Mouse (Mus musculus) kidney, embryonic 16.5 days (tissue): ENCODE measurements around the gene 4930539E08Rik. TPM values are rescaled to one million over a fixed set of nuclear protein-coding genes. Genes with fewer than 3 reads are reported as not detected.

Experiments
- ATAC-seq: fragments of 200-750 bp; cut with Nextera tagmentation; 2 replicates; pipeline ENCODE4 v1.8.0; 2017; ENCODE audit warnings: moderate TSS enrichment; ENCODE audit not compliant: low FRiP score, low TSS enrichment
- H3K27ac ChIP-seq: fragments of 300-500 bp; sonication (generic); 2 replicates; pipeline ENCODE4 v1.5.1; 2014; ENCODE audit warnings: low read length
- H3K27me3 ChIP-seq: fragments of 300-500 bp; sonication (generic); 2 replicates; pipeline ENCODE4 v1.6.1; 2014; ENCODE audit warnings: low read length, control low read depth, mixed read lengths; ENCODE audit not compliant: insufficient read depth
- H3K36me3 ChIP-seq: fragments of 300-500 bp; sonication (generic); 2 replicates; pipeline ENCODE4 v1.6.1; 2014; ENCODE audit warnings: low read length, control low read depth, mixed read lengths; ENCODE audit not compliant: insufficient read depth
- H3K4me1 ChIP-seq: fragments of 300-500 bp; sonication (generic); 2 replicates; pipeline ENCODE4 v1.6.1; 2014; ENCODE audit warnings: low read length, control low read depth, mixed read lengths; ENCODE audit not compliant: insufficient read depth
- H3K4me2 ChIP-seq: fragments of 300-500 bp; sonication (generic); replicated peaks from 2 replicates; pipeline ENCODE4 v1.6.1; 2014; ENCODE audit warnings: low read depth, low read length
- H3K4me3 ChIP-seq: fragments of 300-500 bp; sonication (generic); 2 replicates; pipeline ENCODE4 v1.5.1; 2014; ENCODE audit warnings: mild to moderate bottlenecking, low read length
- H3K9ac ChIP-seq: fragments of 300-500 bp; sonication (generic); replicated peaks from 2 replicates; pipeline ENCODE4 v1.6.1; 2014; ENCODE audit warnings: low read length
- H3K9me3 ChIP-seq: fragments of 300-500 bp; sonication (generic); 2 replicates; pipeline ENCODE4 v1.6.1; 2016; ENCODE audit warnings: low read length, control low read depth
- WGBS: fragments of 180-500 bp; shearing (Covaris S2); extraction: QIAGEN DNeasy Blood & Tissue Kit; methylation state at CpG from one replicate; pipeline ENCODE4 v1.1.7; 2014; 5-methylcytosine and 5-hydroxymethylcytosine counted together
- polyA plus RNA-seq: library from polyadenylated mRNA; unstranded; fragments of >200 nt; fragmentation: Nextera tagmentation; extraction: Ambion mirVana; gene quantifications from 2 replicates; pipeline ENCODE4 v1.2.1, GENCODE M21; 2015

Gene 4930539E08Rik
- polyA plus RNA-seq, 1 experiment from 2014 or later, result 0.17 TPM

DNA sequence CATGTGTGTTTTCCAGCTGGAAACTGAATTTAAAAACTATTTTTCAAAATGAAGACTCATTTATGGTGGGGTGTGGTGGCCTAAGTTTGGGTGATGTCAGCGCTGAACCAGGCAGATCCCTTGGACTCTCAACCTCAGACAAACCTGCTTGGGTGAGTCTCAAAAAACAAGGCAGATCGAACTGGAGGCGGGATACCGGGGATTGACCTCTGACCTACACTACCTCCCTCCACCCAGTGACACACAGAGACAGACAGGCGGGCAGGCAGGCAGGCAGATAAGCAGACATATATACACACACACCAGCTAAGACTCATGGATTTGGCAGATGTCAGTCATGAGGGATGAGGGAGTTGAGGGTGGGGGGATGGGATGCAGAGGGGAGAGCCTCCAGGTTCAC is 16.9 kb downstream of the 4930539E08Rik start:
- Histone ChIP-seq H3K9ac (no peak overlapping the region), H3K27ac (no peak overlapping the region), H3K4me3 (no peak overlapping the region), H3K4me2 (no peak overlapping the region), H3K4me1 (no peaks in the 10 kb centered on the region), H3K36me3 (no peaks in the 10 kb centered on the region), H3K9me3 (peaks cover 3% of the 10 kb centered on the region; the same call in 1 of the 2 replicates), H3K27me3 (no peaks in the 10 kb centered on the region)
- 80% methylated on average over 5 of the region's 5 CpGs for WGBS
- ATAC-seq, result no peak

DNA sequence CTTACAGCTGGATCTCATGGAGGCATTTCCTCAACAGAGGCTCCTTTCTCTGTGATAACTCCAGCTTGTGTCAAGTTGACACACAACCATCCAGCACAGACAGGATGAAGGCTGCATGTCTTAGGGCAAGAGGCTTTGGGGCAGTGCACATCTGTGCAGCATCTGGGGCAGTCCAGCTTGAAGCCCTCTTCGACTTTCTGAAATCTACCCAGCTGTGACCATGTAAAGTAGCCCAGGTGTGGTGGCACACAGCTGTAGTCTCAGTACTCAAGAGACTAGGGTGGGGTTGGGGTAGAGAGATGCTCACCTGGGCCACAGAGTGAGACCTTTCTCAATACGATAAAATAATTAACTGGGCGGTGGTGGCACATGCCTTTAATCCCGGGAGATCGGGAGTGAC is 17.3 kb downstream of the 4930539E08Rik start:
- 87% methylated on average over 5 of the region's 5 CpGs for WGBS
- Histone ChIP-seq H3K4me1 (no peaks in the 10 kb centered on the region), H3K27ac (no peak overlapping the region), H3K4me2 (no peak overlapping the region), H3K9me3 (peaks cover 3% of the 10 kb centered on the region; the same call in 1 of the 2 replicates), H3K36me3 (no peaks in the 10 kb centered on the region), H3K4me3 (no peak overlapping the region), H3K9ac (no peak overlapping the region), H3K27me3 (no peaks in the 10 kb centered on the region)
- no peak for ATAC-seq

DNA sequence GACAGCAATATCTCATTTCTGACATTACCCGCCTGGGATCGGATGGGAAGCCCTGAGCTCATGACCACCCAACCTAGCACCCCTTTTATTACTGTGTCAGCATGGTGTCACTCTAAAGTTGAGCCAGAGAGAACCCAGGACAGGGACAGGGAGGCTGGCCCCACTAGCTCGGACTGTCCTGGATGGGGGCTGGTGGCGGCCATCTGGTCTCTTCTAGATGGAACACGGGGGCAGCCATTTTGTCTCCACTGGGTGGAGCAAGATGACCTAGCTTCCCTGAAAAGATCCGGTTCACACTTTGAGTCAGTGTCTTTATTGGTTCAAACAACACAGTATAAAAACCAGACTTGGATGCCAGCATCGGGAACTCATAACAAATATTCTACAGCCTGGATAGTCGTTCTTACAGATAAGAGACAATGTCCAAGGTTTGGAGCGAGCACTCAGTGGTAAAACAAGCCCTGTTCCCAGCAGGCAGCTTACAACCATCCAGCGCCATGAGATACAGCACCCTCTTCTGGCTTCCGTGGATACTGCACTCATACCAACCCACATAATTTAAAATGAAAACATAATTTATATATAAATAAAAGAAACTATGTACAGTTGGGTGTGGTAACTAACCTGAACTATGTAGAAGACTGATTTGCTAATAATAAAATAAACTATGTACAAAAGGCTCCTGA is 18.9 kb downstream of the 4930539E08Rik start:
- H3K36me3 ChIP-seq, result no peaks in the 10 kb centered on the region
- ATAC-seq, result no peak
- H3K4me1 ChIP-seq, result no peaks in the 10 kb centered on the region
- H3K27ac ChIP-seq, result no peak overlapping the region
- no peaks in the 10 kb centered on the region for H3K27me3 ChIP-seq
- 91% methylated on average over 11 of the region's 11 CpGs for WGBS
- no peak overlapping the region for H3K9ac ChIP-seq
- no peak overlapping the region for H3K4me2 ChIP-seq
- peaks cover 3% of the 10 kb centered on the region; the same call in 1 of the 2 replicates for H3K9me3 ChIP-seq
- no peak overlapping the region for H3K4me3 ChIP-seq

DNA sequence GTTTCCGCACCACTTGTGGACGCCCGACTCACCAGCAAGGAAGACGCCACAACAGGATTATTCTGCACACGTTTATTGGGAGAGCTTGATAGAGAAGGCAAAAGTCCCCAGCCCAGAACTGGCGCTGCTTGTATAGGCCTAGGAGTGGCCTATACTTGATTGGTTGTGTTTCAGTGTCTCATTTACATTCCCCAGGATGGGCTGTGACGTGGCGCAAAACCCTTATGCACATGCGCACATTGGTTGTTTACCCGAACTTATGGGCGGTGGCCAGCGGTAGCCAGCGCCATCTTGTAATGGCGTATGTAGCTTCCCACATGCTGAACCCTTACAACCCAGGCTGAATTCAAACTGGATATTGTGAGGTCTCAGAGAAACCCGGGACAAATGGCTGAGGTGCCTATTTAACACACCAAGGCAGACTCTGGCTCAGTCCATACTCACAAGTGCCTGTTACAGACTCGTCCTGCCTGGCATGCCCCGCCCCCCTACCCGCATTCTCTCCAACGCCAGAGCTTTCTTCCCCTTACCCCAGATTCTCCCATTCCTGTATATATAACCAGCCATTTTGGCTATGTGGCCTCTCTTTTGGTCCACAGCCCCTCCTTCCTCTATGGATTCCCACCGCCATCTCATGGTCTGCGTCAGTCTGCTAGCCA is 19.8 kb downstream of the 4930539E08Rik start:
- Histone ChIP-seq H3K9ac (no peak overlapping the region), H3K27me3 (no peaks in the 10 kb centered on the region), H3K36me3 (no peaks in the 10 kb centered on the region), H3K9me3 (peaks cover 3% of the 10 kb centered on the region; the same call in 1 of the 2 replicates), H3K4me3 (no peak overlapping the region), H3K27ac (no peak overlapping the region), H3K4me1 (no peaks in the 10 kb centered on the region), H3K4me2 (no peak overlapping the region)
- no peak for ATAC-seq
- 95% methylated on average over 21 of the region's 21 CpGs for WGBS

DNA sequence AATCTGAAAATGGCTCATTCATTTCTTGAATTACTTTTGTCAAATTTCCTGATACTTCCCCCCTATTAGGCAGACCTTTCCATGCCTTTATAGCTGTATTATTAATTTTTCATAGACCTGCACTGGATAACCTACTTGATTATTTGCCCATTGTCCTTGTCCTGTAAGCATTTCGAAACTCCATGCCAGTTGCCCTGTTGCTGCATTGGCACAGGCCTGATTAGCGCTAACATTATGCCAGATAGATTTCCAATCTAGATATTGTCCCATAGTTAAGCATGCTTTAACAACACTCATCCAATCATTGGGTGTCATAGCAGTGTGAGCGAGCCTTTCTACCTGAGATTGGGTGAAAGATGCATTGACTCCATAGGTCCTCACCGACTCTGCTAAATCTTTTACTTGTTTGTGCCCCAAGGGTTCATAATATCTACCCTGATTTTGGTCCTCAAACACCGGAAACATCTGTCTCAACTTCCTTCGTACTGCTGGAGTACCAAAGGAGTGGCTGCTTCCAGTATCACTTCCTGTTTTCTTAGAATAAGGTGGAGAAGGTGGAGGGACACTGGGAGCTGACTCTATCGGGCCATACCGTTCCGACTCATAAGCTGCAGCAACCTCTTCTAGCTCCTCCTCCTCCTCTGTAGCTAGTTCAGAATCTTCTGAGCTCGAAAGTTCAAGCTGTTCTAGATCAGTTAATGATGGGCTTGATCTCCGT is 20.9 kb downstream of the 4930539E08Rik start:
- 80% methylated on average over 11 of the region's 11 CpGs for WGBS
- no peak for ATAC-seq
- Histone ChIP-seq H3K9me3 (peaks cover 3% of the 10 kb centered on the region; the same call in 1 of the 2 replicates), H3K27ac (no peak overlapping the region), H3K36me3 (no peaks in the 10 kb centered on the region), H3K4me2 (no peak overlapping the region), H3K4me1 (no peaks in the 10 kb centered on the region), H3K9ac (no peak overlapping the region), H3K27me3 (no peaks in the 10 kb centered on the region), H3K4me3 (no peak overlapping the region)

DNA sequence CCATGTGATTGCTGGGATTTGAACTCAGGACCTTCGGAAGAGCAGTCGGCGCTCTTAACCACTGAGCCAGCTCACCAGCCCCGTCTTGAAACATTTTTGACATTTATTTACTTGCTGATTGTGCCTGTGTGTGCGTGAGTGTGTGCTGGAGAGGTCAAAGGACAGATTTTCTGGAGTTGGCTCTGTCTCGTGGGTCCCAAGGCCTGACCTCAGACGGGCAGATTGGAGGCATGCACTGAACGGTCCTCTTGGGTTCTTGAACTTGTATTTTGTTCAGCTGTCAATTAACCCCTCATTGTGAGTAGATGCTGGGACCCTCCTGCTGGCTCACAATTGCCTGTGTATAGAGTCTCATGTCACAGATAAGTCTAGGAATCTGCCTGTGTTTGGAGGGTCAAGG is 28.9 kb downstream of the 4930539E08Rik start:
- no peak for ATAC-seq
- Histone ChIP-seq H3K9me3 (peaks cover 10% of the 10 kb centered on the region; the same call in 1 of the 2 replicates), H3K36me3 (no peaks in the 10 kb centered on the region), H3K4me1 (no peaks in the 10 kb centered on the region), H3K9ac (no peak overlapping the region), H3K4me3 (no peak overlapping the region), H3K27ac (no peak overlapping the region), H3K27me3 (no peaks in the 10 kb centered on the region), H3K4me2 (no peak overlapping the region)
- WGBS, result 76% methylated on average over 8 of the region's 8 CpGs

DNA sequence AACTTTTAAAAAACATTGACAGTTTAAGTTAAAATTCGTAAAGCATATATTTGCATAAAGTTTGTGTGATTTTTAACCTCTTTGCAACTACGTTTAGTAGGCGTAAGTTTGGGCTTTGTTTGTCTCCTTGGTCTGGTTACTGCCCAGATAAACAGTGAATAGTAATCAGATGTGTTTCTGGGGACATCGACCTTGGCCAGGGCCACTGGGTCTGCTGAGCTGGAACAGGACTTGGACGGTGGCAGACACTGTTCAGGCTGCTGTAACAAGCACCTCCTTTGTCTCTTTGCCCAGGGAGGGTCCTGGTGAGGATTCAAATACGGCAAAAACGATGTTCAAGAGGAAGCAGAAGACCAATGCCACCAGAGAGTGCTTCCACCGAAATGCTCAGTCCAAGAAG is 29.9 kb downstream of the 4930539E08Rik start:
- H3K27me3 ChIP-seq, result no peaks in the 10 kb centered on the region
- H3K27ac ChIP-seq, result no peak overlapping the region
- no peak overlapping the region for H3K9ac ChIP-seq
- no peak overlapping the region for H3K4me3 ChIP-seq
- WGBS, result 88% methylated on average over 8 of the region's 8 CpGs
- H3K4me1 ChIP-seq, result no peaks in the 10 kb centered on the region
- no peak overlapping the region for H3K4me2 ChIP-seq
- no peak for ATAC-seq
- H3K9me3 ChIP-seq, result peaks cover 10% of the 10 kb centered on the region; the same call in 1 of the 2 replicates
- H3K36me3 ChIP-seq, result no peaks in the 10 kb centered on the region

DNA sequence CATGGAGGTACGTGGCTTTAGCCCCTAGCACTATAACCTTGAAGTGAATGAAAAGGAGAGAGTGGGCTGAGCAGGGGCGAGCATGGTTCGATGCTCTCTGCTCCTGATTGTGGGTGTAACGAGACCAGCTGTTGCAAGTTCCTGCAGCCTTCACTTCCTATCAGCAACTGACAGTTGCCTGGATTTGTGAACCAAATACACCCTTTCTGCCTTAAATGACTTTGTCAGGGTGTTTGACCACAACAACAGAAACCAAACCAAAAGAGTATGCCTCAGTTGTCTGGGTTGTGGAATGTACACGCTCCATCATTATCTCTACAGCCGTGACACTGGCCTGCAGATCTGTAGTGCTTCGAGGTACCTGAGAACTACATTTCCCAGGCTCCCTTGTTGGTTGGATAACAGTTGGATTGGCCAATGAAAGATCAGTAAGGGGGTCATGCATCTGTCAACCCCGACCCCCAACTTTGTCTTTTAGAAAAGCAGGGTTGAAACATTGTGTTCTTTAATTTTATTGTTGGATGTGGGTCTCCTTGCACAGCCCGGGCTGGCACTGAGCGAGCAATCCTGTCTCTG is 31.1 kb downstream of the 4930539E08Rik start:
- ATAC-seq, result no peak
- H3K27me3 ChIP-seq, result no peaks in the 10 kb centered on the region
- no peaks in the 10 kb centered on the region for H3K4me1 ChIP-seq
- no peak overlapping the region for H3K9ac ChIP-seq
- H3K4me3 ChIP-seq, result no peak overlapping the region
- H3K4me2 ChIP-seq, result no peak overlapping the region
- H3K27ac ChIP-seq, result no peak overlapping the region
- 67% methylated on average over 10 of the region's 10 CpGs for WGBS
- H3K9me3 ChIP-seq, result peaks cover 10% of the 10 kb centered on the region; the same call in 1 of the 2 replicates
- no peaks in the 10 kb centered on the region for H3K36me3 ChIP-seq

DNA sequence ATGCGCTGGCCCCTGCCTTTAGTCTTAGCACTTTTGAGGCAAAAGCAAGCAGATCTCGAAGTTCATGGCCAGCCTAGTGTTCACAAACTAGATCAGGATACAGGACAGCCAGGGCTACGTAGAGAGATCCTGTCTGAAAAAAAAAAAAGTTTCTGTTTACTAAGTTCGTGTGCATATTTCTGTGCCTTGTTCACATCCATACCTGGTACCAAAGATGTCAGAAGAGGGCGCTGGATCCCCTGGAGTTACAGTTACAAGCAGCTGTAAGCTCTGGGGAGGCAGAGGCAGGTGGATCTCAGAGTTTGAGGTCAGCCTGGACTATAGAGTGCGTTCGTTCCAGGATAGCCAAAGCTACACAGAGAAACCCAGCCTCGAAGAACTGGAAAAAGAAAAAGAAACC is 32.3 kb downstream of the 4930539E08Rik start:
- WGBS, result 52% methylated on average over 8 of the region's 8 CpGs
- H3K27ac ChIP-seq, result no peak overlapping the region
- no peaks in the 10 kb centered on the region for H3K36me3 ChIP-seq
- no peaks in the 10 kb centered on the region for H3K27me3 ChIP-seq
- ATAC-seq, result no peak
- H3K4me3 ChIP-seq, result no peak overlapping the region
- no peaks in the 10 kb centered on the region for H3K9me3 ChIP-seq
- H3K4me1 ChIP-seq, result no peaks in the 10 kb centered on the region
- H3K4me2 ChIP-seq, result no peak overlapping the region
- no peak overlapping the region for H3K9ac ChIP-seq
